Mouse (Mus musculus): ENCODE data around the gene Cdca5. TPM values are rescaled to one million over a fixed set of nuclear protein-coding genes. Genes with fewer than 3 reads are reported as not detected.

Cdca5 gene
- polyA plus RNA-seq, 1 experiment from 2014 or later, result 5.0 TPM

Other genes with a start within 250 kb of the Cdca5 start
- gene Frmd8, start 209.7 kb upstream of the Cdca5 start, polyA plus RNA-seq (2017; shearing (Covaris generic)), result 300 TPM
- 52.4 TPM for gene Slc25a45, start 207.2 kb upstream of the Cdca5 start, polyA plus RNA-seq (2017; shearing (Covaris generic))
- gene Tigd3, start 190.8 kb upstream of the Cdca5 start, polyA plus RNA-seq (2017; shearing (Covaris generic)), result 1.1 TPM
- 198 TPM for gene Dpf2, start 172.0 kb upstream of the Cdca5 start, polyA plus RNA-seq (2017; shearing (Covaris generic))
- gene Cdc42ep2, start 160.2 kb upstream of the Cdca5 start, polyA plus RNA-seq (2017; shearing (Covaris generic)), result 0.26 TPM
- 49.8 TPM for gene Pola2, start 120.8 kb upstream of the Cdca5 start, polyA plus RNA-seq (2017; shearing (Covaris generic))
- gene Slc22a20, start 98.8 kb upstream of the Cdca5 start, polyA plus RNA-seq (2017; shearing (Covaris generic)), result not detected
- 80.8 TPM for gene Capn1, start 69.1 kb upstream of the Cdca5 start, polyA plus RNA-seq (2017; shearing (Covaris generic))
- gene Syvn1, start 38.4 kb upstream of the Cdca5 start, polyA plus RNA-seq (2017; shearing (Covaris generic)), result 60.1 TPM
- 45.4 TPM for gene Mrpl49, start 27.2 kb upstream of the Cdca5 start, polyA plus RNA-seq (2017; shearing (Covaris generic))
- 1,033 TPM for gene Fau, start 27.1 kb upstream of the Cdca5 start, polyA plus RNA-seq (2017; shearing (Covaris generic))
- 6.5 TPM for gene Znhit2, start 23.8 kb upstream of the Cdca5 start, polyA plus RNA-seq (2017; shearing (Covaris generic))
- gene Tm7sf2, start 16.6 kb upstream of the Cdca5 start, polyA plus RNA-seq (2017; shearing (Covaris generic)), result 20.0 TPM
- 86.7 TPM for gene Vps51, start 7.8 kb upstream of the Cdca5 start, polyA plus RNA-seq (2017; shearing (Covaris generic))
- gene Tmem262, start 5.0 kb upstream of the Cdca5 start, polyA plus RNA-seq (2017; shearing (Covaris generic)), result not detected
- gene Gm28374, start 2.7 kb upstream of the Cdca5 start, polyA plus RNA-seq (2017; shearing (Covaris generic)), result 0.61 TPM
- gene Zfpl1, start within 50 bp of the Cdca5 start, polyA plus RNA-seq (2017; shearing (Covaris generic)), result 55.0 TPM
- gene AC131692.1, start 9.4 kb downstream of the Cdca5 start, polyA plus RNA-seq (2017; shearing (Covaris generic)), result not detected
- gene Naaladl1, start 20.8 kb downstream of the Cdca5 start, polyA plus RNA-seq (2017; shearing (Covaris generic)), result not detected
- gene Sac3d1, start 33.7 kb downstream of the Cdca5 start, polyA plus RNA-seq (2017; shearing (Covaris generic)), result 2.3 TPM
- gene Snx15, start 43.3 kb downstream of the Cdca5 start, polyA plus RNA-seq (2017; shearing (Covaris generic)), result 36.4 TPM
- not detected for gene Batf2, start 56.0 kb downstream of the Cdca5 start, polyA plus RNA-seq (2017; shearing (Covaris generic))
- 18.3 TPM for gene Arl2, start 56.6 kb downstream of the Cdca5 start, polyA plus RNA-seq (2017; shearing (Covaris generic))
- gene Majin, start 99.4 kb downstream of the Cdca5 start, polyA plus RNA-seq (2017; shearing (Covaris generic)), result not detected
- not detected for gene Gpha2, start 141.4 kb downstream of the Cdca5 start, polyA plus RNA-seq (2017; shearing (Covaris generic))
- gene Ppp2r5b, start 150.9 kb downstream of the Cdca5 start, polyA plus RNA-seq (2017; shearing (Covaris generic)), result 10.3 TPM
- gene Atg2a, start 156.7 kb downstream of the Cdca5 start, polyA plus RNA-seq (2017; shearing (Covaris generic)), result 47.3 TPM
- 26.2 TPM for gene Ehd1, start 191.7 kb downstream of the Cdca5 start, polyA plus RNA-seq (2017; shearing (Covaris generic))
- 0.18 TPM for gene Cdc42bpg, start 221.5 kb downstream of the Cdca5 start, polyA plus RNA-seq (2017; shearing (Covaris generic))
- gene Men1, start 250.0 kb downstream of the Cdca5 start, polyA plus RNA-seq (2017; shearing (Covaris generic)), result 66.7 TPM